Mouse (Mus musculus) small intestine, adult 2 months (tissue): ENCODE measurements around the gene Plekhs1.
"Not testable (repeated sequence)": the region's sequence is repeated elsewhere in the genome, so short reads cannot be mapped to it uniquely, and the experiment has no call there.

ENCODE experiments used
- CTCF ChIP-seq: fragments of 200-500 bp; IDR thresholded peaks from 2 replicates; pipeline ENCODE4 v1.5.1; 2012; ENCODE audit warnings: low read depth, mild to moderate bottlenecking, control low read depth, inconsistent platforms, low read length, moderate library complexity, mixed read lengths; ENCODE audit not compliant: insufficient replicate concordance, insufficient read length; ENCODE audit errors: extremely low read depth
- POLR2A ChIP-seq: fragments of 200-500 bp; IDR thresholded peaks from 2 replicates; pipeline ENCODE4 v1.6.1; 2012; ENCODE audit warnings: low read depth, mild to moderate bottlenecking, control low read depth, inconsistent platforms, low read length, moderate library complexity

GRCm38 (mm10) chr19:56494157-56494556, 32.7 kb downstream of the Plekhs1 start:
- TF ChIP-seq CTCF, POLR2A: not testable (repeated sequence)
